Mouse (Mus musculus): ENCODE measurements at regions not wholly inside any gene's neighbourhood (a gene's known extent, or its start where the extent isn't known, plus 50 kb on each side); places are given as distances from the start of the nearest gene placed in this dataset.

DNA sequence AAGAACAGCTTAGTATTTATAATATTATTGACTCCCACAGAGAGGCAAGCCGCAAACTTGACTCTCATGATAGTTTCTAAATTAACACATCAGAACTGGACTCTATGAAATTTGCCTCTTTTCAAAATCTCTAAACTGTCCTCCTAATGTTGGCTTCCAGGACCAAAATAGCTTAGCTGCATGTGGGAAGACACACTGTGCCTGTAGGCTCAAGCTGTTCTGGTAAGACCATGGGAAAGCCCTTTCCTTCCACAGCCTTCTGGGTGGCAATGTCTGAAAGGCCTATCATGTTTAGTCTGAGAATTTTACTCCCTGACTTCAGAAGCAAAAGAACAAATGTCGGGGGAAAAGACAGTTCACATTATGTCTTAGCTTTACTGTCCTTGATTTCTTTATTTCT is 203.1 kb upstream of the Slc8a1 start:
- Histone ChIP-seq H3K4me3 (ENCODE audit: low read depth, low read length) (no peak overlapping the region), H3K4me1 (ENCODE audit: control insufficient read depth, insufficient read depth, low read length) (no peaks in the 10 kb centered on the region), H3K27me3 (ENCODE audit: control insufficient read depth, insufficient read depth, low read length) (no peaks in the 10 kb centered on the region), H3K4me2 (ENCODE audit: low read depth, low read length) (no peak overlapping the region), H3K9me3 (ENCODE audit: control insufficient read depth, low read length) (no peaks in the 10 kb centered on the region), H3K36me3 (ENCODE audit: control insufficient read depth, insufficient read depth, low read length) (no peaks in the 10 kb centered on the region), H3K27ac (ENCODE audit: low read depth, low read length) (no peak overlapping the region), H3K9ac (replicated peaks; ENCODE audit: low read depth, low read length) (no peak overlapping the region)
- no peak for ATAC-seq (ENCODE audit: low read depth)
- WGBS: 90% methylated on average over 2 of the region's 2 CpGs

DNA sequence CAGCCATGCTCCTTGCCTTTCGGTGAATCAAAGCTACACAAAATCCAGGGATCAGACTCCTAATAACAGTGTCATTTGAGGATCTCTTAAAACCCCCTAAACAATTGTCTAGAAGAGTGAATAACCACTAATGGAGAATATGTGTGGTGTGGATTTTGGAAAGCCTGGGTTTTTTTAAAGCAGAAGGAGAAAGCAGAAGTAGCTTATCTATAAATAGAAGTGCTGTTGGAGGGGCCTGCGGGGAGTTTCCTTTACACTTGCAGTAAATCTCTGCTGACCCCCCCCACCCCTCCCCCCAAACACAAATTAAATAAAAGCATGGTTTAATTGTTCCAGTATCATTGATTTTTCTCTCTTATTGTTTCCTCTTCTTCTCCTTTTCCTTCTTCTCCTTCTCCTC is 192.6 kb upstream of the Slc8a1 start:
- ATAC-seq (ENCODE audit: low read depth): no peak
- WGBS: 95% methylated on average over 2 of the region's 2 CpGs
- no peak overlapping the region for H3K4me3 ChIP-seq (ENCODE audit: low read depth, low read length)
- no peak overlapping the region for H3K9ac ChIP-seq (replicated peaks; ENCODE audit: low read depth, low read length)
- no peak overlapping the region for H3K27ac ChIP-seq (ENCODE audit: low read depth, low read length)
- H3K36me3 ChIP-seq (ENCODE audit: control insufficient read depth, insufficient read depth, low read length): no peaks in the 10 kb centered on the region
- no peak overlapping the region for H3K4me2 ChIP-seq (ENCODE audit: low read depth, low read length)
- no peaks in the 10 kb centered on the region for H3K9me3 ChIP-seq (ENCODE audit: control insufficient read depth, low read length)
- no peaks in the 10 kb centered on the region for H3K27me3 ChIP-seq (ENCODE audit: control insufficient read depth, insufficient read depth, low read length)
- no peaks in the 10 kb centered on the region for H3K4me1 ChIP-seq (ENCODE audit: control insufficient read depth, insufficient read depth, low read length)

DNA sequence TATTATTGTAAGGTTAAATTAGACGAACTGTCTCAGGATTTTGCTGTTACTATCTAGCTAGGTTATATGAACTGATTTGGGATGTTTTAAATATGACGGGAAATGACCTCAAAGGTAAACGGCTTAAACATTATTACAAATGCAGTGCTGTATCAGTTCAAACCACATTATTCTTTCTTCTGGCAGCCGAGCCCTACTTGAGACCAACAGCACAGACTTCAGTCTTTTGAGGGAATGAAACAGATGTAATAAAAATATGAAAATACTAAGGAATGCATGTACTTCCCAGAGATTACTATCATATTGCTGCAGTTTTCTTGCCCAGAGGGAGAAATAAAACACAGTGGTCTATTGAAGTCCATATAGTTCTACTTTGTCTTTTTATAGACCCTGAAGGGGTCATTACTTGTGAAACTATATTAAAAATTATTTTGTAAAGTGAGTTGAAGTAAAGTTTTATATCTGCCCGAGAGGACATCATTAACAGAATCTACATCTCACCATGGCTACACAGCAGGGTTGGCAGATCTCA is 168.4 kb upstream of the Slc8a1 start:
- H3K36me3 ChIP-seq (ENCODE audit: control insufficient read depth, insufficient read depth, low read length): no peaks in the 10 kb centered on the region
- no peaks in the 10 kb centered on the region for H3K27me3 ChIP-seq (ENCODE audit: control insufficient read depth, insufficient read depth, low read length)
- no peaks in the 10 kb centered on the region for H3K4me1 ChIP-seq (ENCODE audit: control insufficient read depth, insufficient read depth, low read length)
- no peak overlapping the region for H3K27ac ChIP-seq (ENCODE audit: low read depth, low read length)
- H3K9me3 ChIP-seq (ENCODE audit: control insufficient read depth, low read length): no peaks in the 10 kb centered on the region
- ATAC-seq (ENCODE audit: low read depth): no peak
- H3K4me2 ChIP-seq (ENCODE audit: low read depth, low read length): no peak overlapping the region
- no peak overlapping the region for H3K9ac ChIP-seq (replicated peaks; ENCODE audit: low read depth, low read length)
- no peak overlapping the region for H3K4me3 ChIP-seq (ENCODE audit: low read depth, low read length)
- WGBS: 74% methylated on average over 5 of the region's 5 CpGs

DNA sequence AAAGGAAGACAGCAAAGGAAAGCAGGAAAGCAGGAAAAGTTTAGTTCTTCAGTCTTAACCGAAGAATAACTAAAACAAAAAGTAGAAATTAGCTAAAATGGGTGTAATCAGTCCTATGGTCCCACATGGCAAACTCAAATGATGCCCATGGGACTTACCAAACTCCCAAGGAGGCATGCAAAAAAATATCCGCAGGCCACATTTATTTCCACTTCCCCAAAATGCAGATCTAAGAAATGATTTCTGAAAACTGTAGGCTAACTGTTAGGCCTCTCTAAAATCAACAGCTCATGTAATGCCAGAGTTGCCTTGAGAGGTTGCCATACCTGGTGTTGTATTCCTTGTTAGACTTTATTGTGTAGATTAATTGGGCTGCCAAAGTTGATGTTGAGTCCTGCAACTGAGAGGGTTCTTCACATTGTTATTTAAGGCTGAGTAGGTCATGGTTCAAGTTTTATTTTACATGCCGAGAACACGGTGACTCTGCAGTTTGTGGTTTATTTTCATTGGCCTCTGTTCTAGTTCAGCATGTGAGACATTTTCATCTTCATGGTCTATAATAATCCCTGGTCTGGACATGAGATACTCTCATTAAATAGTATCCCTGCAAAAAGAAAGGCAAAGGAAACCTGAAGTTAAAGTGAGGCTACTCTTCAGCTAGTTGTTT is 164.0 kb upstream of the Slc8a1 start:
- Histone ChIP-seq H3K36me3 (ENCODE audit: control insufficient read depth, insufficient read depth, low read length) (no peaks in the 10 kb centered on the region), H3K4me3 (ENCODE audit: low read depth, low read length) (no peak overlapping the region), H3K9me3 (ENCODE audit: control insufficient read depth, low read length) (no peaks in the 10 kb centered on the region), H3K4me1 (ENCODE audit: control insufficient read depth, insufficient read depth, low read length) (no peaks in the 10 kb centered on the region), H3K9ac (replicated peaks; ENCODE audit: low read depth, low read length) (no peak overlapping the region), H3K4me2 (ENCODE audit: low read depth, low read length) (no peak overlapping the region), H3K27ac (ENCODE audit: low read depth, low read length) (no peak overlapping the region), H3K27me3 (ENCODE audit: control insufficient read depth, insufficient read depth, low read length) (no peaks in the 10 kb centered on the region)
- 87% methylated on average over 4 of the region's 4 CpGs for WGBS
- no peak for ATAC-seq (ENCODE audit: low read depth)

DNA sequence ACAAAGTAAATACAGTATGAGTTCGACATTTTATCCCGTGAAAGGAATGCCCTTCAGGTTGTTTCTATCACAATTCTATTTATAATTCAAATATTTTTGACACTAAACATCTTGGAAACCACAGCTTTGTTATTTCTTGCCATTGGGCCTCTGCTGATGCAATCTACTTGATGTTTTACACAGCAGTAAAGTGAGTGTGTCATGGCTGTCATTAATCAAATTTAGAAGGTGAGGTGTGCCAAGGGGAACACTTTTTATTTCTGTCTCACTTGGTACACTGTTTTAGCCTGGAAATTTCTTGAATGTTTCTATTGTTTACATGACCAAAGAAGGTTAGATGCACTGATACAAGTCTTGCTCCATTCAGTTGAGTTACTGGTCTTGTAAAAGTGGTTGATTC is 160.8 kb upstream of the Slc8a1 start:
- no peak overlapping the region for H3K4me2 ChIP-seq (ENCODE audit: low read depth, low read length)
- ATAC-seq (ENCODE audit: low read depth): no peak
- WGBS: 76% methylated on average over 2 of the region's 2 CpGs
- H3K27ac ChIP-seq (ENCODE audit: low read depth, low read length): no peak overlapping the region
- no peaks in the 10 kb centered on the region for H3K36me3 ChIP-seq (ENCODE audit: control insufficient read depth, insufficient read depth, low read length)
- no peaks in the 10 kb centered on the region for H3K4me1 ChIP-seq (ENCODE audit: control insufficient read depth, insufficient read depth, low read length)
- no peaks in the 10 kb centered on the region for H3K27me3 ChIP-seq (ENCODE audit: control insufficient read depth, insufficient read depth, low read length)
- H3K4me3 ChIP-seq (ENCODE audit: low read depth, low read length): no peak overlapping the region
- H3K9ac ChIP-seq (replicated peaks; ENCODE audit: low read depth, low read length): no peak overlapping the region
- no peaks in the 10 kb centered on the region for H3K9me3 ChIP-seq (ENCODE audit: control insufficient read depth, low read length)

DNA sequence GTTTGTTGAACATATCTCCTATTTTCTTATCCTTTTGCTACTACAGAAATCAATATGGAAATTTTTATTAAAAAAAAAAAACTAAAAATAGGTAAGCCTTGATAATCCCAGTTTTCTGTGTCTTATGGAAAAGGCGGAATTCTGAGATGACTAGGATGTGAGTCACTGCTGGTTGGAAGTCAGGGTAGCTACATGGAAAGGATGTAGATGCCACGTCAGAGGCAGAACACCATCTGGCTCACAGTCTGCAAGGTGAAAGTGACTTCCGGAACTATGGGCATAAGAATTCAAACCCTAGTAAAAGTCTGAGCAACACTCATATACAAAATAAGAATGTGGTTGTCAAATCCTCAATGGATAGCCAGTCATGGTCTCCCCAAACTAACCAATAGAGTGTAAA is 140.0 kb upstream of the Slc8a1 start:
- ATAC-seq (ENCODE audit: low read depth): no peak
- H3K9me3 ChIP-seq (ENCODE audit: control insufficient read depth, low read length): no peaks in the 10 kb centered on the region
- H3K4me3 ChIP-seq (ENCODE audit: low read depth, low read length): no peak overlapping the region
- H3K36me3 ChIP-seq (ENCODE audit: control insufficient read depth, insufficient read depth, low read length): no peaks in the 10 kb centered on the region
- no peaks in the 10 kb centered on the region for H3K27me3 ChIP-seq (ENCODE audit: control insufficient read depth, insufficient read depth, low read length)
- no peak overlapping the region for H3K4me2 ChIP-seq (ENCODE audit: low read depth, low read length)
- H3K27ac ChIP-seq (ENCODE audit: low read depth, low read length): no peak overlapping the region
- H3K9ac ChIP-seq (replicated peaks; ENCODE audit: low read depth, low read length): no peak overlapping the region
- WGBS: 92% methylated on average over 3 of the region's 3 CpGs
- no peaks in the 10 kb centered on the region for H3K4me1 ChIP-seq (ENCODE audit: control insufficient read depth, insufficient read depth, low read length)

DNA sequence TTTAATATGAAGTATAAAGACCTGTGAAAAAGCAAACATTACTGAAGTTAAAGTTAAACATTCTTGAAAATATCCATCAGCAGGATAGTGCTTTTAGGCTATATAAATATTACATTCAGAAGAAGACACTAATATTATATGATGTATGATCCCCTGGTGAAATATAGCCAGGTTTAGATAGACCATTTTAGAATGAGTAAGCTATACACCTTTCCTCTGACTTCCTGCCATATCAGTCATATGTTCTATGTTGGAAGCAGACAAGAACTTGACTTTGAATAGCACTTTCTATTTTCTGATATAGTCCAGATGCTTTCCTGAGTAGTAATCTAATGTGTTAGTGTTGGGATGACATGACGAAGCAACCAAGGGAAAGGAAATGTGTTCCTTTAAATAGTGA is 128.5 kb upstream of the Slc8a1 start:
- no peaks in the 10 kb centered on the region for H3K36me3 ChIP-seq (ENCODE audit: control insufficient read depth, insufficient read depth, low read length)
- no peaks in the 10 kb centered on the region for H3K4me1 ChIP-seq (ENCODE audit: control insufficient read depth, insufficient read depth, low read length)
- H3K9me3 ChIP-seq (ENCODE audit: control insufficient read depth, low read length): no peaks in the 10 kb centered on the region
- ATAC-seq (ENCODE audit: low read depth): no peak
- no peak overlapping the region for H3K4me2 ChIP-seq (ENCODE audit: low read depth, low read length)
- H3K27me3 ChIP-seq (ENCODE audit: control insufficient read depth, insufficient read depth, low read length): no peaks in the 10 kb centered on the region
- 85% methylated on average over 1 of the region's 1 CpGs for WGBS
- H3K9ac ChIP-seq (replicated peaks; ENCODE audit: low read depth, low read length): no peak overlapping the region
- H3K4me3 ChIP-seq (ENCODE audit: low read depth, low read length): no peak overlapping the region
- H3K27ac ChIP-seq (ENCODE audit: low read depth, low read length): no peak overlapping the region

DNA sequence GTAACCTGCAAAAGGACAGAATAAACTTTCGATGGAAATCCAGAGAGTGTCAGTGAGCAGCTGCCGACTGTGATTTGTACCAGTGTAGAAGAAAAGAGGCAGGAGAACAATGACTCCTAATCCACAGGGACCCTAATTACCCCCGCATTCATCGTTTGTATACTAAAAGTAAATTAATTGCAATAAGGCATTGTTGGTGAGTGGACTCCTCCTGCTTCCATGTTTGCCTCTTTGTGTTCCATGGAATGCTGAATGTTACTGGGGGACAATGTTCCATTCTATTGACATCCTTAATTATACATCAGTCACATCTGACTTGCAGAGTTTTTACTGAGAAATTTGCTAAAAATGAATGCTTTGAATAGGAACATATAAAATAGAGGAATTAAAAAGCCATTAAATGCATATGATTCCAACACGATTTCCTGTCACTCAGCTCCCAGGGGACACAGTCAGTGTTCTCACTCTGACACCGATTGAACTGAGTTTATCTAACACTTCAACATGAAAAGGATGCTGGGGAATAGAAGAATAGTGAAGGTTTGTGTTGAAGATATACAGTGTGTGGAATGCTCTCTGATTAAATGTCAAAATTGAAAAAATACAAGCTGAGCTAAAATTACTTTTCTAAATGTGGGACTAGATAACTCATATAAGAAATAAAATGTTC is 111.3 kb upstream of the Slc8a1 start:
- 19% methylated on average over 6 of the region's 6 CpGs for WGBS
- Histone ChIP-seq H3K27ac (ENCODE audit: low read depth, low read length) (no peak overlapping the region), H3K4me1 (ENCODE audit: control insufficient read depth, insufficient read depth, low read length) (no peaks in the 10 kb centered on the region), H3K36me3 (ENCODE audit: control insufficient read depth, insufficient read depth, low read length) (no peaks in the 10 kb centered on the region), H3K9me3 (ENCODE audit: control insufficient read depth, low read length) (no peaks in the 10 kb centered on the region), H3K9ac (replicated peaks; ENCODE audit: low read depth, low read length) (no peak overlapping the region), H3K27me3 (ENCODE audit: control insufficient read depth, insufficient read depth, low read length) (no peaks in the 10 kb centered on the region), H3K4me3 (ENCODE audit: low read depth, low read length) (no peak overlapping the region), H3K4me2 (ENCODE audit: low read depth, low read length) (no peak overlapping the region)
- ATAC-seq (ENCODE audit: low read depth): peak; percentile 44; the same call in 1 of the 2 replicates

DNA sequence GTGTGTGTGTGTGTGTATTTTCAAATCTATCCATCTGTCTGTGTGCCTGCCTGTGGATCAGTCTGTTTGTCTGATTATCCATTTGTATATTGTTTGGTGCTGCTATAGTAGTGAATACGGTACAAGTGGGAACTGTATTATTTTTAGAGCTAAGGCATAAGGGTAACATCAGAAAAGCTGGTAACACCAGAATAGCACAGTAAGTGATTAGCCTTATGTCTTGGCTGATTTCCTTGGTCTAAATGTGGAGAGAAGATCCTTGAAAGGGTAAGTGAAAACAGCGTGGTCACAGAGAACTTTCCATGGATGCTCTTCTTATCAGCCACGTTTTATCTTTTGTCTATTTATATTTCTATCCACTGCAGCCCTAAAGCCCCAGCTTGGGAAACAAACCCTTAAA is 105.6 kb upstream of the Slc8a1 start:
- Histone ChIP-seq H3K9me3 (ENCODE audit: control insufficient read depth, low read length) (no peaks in the 10 kb centered on the region), H3K4me3 (ENCODE audit: low read depth, low read length) (no peak overlapping the region), H3K9ac (replicated peaks; ENCODE audit: low read depth, low read length) (no peak overlapping the region), H3K27ac (ENCODE audit: low read depth, low read length) (no peak overlapping the region), H3K4me1 (ENCODE audit: control insufficient read depth, insufficient read depth, low read length) (no peaks in the 10 kb centered on the region), H3K27me3 (ENCODE audit: control insufficient read depth, insufficient read depth, low read length) (no peaks in the 10 kb centered on the region), H3K36me3 (ENCODE audit: control insufficient read depth, insufficient read depth, low read length) (no peaks in the 10 kb centered on the region), H3K4me2 (ENCODE audit: low read depth, low read length) (no peak overlapping the region)
- WGBS: 88% methylated on average over 3 of the region's 3 CpGs
- ATAC-seq (ENCODE audit: low read depth): no peak

Data from neural tube, embryonic 14.5 days (tissue).